Mouse (Mus musculus): ENCODE results near the gene Islr2.

DNA sequence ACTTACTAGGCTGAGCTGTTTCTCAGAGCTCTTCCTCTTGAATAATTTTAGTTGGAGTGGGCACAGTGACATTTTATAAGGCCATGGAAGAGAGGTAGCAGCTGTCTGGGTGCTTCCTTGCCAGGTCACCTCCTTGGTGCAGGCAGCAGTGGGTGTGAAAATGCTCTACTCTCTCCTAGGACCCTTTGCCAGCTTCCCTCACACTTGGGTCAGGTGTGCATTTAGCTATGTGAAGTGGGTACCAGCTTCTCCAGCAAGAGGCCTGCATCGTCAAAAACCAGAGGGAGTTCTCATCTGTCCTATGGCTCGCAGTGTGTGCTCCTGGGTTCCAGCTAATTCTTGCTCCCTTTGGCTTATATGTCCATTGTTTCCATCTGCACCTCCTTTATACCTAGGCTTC lies 24.7 kb downstream of the Islr2 start:
- TF ChIP-seq CTCF (IDR thresholded peaks at IDR 0.05; ENCODE audit: insufficient read depth, low read length), result no peak
- TF ChIP-seq POLR2A (IDR thresholded peaks at IDR 0.05; ENCODE audit: borderline replicate concordance, extremely low read depth, low read depth, low read length), result no peak

All from lung, adult 2 months (tissue).